Mouse (Mus musculus) left cerebral cortex, adult 11 months (tissue): ENCODE data around the gene Chst11.

Source experiments
- DNase-seq: peaks from one replicate; pipeline ENCODE4 v3.0.0; 2022; ENCODE audit warnings: low spot score

Gene Chst11

DNA sequence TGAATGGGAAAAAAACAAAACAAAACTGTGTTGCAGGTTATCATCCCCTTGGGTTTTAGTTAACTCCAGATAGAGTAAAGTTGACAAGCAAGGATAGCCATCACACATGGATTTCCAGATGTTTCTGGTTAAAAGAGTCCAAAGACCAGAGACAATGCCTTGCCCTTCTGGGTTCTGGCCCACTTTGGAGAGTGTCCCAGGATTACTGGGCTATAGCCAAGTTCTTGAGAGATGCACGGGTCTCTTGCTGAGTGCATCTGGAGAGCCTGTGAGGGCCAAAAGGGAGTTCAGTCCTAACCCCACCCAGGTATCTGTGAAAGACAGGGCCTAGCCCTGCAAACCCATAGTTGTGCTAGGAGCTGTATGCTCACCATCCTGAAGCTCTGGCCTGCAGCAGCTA is 193.4 kb downstream of the Chst11 start:
- DNase-seq, result no peak

DNA sequence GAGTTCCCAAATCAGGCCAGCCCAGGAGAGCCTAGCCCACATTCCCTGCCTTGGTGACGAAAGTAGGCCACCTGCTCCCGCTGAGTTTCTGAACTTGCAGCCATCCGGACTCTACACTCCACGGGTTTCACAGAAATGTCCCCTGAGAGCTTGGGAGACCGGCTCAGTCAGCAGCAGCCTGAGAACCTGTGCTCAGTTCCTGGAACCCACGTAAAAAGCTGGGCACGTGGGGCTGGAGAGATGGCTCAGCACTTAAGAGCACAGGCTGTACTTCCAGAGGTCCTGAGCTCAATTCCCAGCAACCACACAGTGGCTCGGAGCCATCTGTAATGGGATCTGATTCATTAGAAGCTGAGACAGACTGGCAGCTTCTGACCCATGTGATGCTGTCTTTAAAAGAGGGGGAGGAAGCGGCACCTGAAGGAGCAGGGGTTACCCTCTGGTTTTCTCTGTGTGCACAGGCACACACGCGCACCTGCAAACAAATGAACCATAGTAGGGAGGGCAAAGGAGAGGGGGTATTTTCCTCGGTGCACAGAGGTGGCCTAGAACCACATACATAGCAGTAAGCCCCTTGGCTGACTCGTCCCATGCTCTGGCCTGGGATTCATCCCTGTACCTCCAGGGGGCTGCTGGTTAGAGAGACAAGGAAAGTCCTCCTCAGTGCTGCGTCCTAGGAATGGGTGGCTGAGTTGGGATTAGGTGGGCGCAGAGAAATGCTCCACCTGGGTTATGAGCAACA is 196.7 kb downstream of the Chst11 start:
- DNase-seq, result no peak

DNA sequence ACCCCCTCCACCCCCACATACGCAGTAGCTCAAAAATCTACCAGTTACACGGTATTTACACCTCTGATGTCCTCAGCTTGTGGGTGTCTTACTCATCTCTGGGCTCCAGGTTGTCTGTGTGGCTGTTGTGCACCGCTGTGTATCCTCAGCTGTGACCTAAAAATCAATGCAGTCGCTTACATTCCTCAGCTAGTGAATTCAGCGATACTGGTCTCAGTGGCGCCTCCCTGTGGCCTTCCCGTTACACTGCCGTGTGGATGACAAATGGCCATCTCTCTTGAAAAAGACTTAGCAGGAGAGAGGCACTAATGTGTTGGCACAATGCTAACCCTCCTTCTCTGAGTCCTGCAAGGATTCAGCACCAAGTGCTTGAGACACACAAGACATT is 197.3 kb downstream of the Chst11 start:
- DNase-seq, result peak; percentile 68

DNA sequence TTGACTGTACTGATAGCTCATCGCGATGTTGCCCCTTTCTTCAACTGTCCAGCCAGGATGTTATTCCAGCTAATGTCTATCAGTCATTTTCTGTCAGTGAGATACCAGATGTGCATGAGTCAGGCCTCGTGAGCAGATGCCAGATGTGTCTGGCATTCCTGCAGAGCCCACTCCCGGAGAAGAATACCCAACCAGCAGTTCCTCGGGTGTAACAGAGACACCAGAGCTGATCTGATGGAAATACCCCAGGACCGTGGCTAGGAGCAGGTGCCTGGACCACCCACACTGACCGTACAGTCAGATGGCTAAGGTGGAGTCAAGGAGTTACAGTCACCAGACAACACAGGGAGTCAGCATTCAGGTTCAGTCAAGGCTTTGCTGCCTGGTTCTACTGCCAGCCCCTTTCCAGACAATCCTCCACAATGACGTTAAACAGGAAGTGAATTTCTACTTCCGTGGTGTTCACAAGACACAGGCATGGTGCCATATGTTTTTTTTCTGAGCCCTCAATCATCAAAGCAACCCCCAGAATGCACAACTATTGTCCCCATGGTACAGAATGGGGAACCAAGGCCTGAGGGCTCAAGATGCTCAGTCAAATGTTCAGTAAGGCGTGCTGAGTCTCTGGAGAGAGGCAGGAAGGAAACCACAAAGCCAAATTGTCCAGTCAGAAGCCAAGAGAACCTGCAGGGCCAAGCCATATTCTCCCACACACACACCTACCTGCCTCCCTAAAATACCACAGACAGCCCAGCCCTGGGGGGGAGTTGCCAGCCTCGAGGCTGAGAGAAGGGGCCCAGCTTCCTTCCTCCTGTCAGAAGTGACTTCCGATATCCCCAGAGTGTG is 198.6 kb downstream of the Chst11 start:
- DNase-seq, result no peak

DNA sequence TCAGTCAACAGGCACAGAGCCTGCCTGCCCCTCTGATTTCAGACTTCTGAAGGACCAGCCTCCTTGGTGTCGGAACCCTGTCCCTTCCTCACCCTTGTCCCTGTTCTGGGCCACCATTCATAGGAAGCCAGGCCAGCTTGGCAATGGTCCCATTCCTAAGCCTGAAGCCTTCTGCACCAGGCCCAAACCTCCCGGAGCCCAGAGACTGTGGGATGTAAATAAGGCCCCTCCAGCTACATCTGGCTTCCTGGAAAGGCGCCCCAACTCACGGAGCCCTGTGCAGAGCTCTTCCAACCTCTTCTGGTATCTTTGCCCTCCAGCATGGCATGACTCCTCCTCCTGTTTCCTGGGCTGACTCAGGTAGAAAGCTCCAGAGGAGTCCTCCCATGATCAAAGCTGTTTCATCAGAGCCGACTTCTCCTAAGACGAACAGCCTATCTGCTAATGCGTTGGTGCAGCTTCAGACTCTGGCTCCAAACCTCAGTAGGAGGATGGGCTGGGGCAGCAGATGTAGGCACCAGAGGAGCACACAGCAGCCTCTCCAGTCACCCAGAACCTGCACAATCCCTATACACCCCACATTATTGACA is 199.3 kb downstream of the Chst11 start:
- no peak for DNase-seq

DNA sequence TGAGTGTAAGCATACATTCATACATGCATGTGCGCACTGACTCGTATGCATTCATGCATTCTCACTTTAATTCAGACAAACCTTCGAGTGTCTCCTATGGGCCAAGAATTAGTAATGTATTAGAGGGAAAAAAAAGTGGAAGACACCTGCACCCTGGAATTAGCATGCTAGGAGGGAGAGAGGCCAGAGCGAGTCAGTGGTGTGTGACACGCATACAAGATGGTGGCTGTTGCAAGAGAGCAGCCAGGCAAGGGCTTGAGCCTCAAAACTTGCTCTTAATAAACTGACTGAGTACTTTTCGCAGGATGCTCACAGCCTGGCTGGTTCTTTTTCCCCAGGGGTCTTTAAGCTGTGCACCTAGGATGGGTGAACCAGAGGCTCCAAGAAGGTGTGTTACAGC is 199.8 kb downstream of the Chst11 start:
- DNase-seq, result no peak

DNA sequence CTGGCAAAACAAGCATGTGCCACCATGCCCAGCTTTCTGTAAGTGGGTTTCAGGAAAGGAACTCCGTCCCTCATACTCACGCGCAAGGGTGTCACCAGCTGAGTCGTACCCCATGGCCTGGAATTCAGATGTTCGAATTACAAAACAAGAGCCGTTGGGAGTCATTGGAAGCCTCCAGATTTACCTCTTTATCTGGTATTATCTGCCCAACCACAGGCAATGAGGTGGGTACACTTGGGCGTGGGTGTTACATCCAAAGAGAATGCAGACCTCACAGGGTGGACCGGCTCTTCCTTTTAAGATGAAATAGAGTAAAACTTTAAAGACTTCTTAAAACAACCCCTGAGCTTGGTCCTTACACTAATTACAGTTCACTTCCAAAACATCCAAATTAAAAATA is 200.9 kb downstream of the Chst11 start:
- no peak for DNase-seq

DNA sequence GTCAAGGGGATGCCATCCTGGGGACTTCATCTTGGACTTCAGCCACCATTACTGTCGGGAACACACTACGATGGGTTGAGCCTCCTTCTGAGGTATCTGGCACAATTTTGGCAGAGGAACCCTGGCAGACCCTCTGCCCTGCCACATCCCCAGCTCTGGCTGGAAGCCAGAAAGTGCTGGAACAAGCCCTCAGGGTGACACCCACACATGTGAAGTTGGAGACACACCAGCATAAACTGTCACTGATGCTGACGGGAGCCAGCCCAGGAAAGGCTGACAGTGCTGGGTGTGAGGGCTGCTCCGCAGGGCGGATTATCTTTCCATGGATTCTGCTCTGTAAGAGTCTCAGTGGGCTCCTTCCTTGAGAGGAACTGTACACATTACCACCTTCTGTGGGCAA is 201.7 kb downstream of the Chst11 start:
- no peak for DNase-seq

DNA sequence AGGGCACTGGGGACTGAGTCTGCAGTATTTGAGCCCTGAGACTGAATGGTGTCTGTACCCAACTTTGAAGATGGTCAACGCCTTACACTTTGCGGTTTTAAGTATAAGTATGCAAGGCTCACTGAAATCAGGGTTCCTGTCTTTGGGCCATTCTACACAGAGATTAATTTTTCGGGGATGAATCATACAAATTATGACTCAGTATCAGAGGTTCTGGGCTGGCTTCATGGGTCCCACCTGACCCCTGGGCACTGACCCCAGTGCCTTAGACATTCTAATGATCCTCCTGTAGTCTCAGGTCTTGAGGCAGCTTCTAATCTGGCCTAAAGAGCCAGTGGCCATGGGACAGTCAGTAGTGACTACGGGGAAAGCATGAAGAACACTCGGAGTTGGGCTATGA is 203.8 kb downstream of the Chst11 start:
- DNase-seq, result no peak

DNA sequence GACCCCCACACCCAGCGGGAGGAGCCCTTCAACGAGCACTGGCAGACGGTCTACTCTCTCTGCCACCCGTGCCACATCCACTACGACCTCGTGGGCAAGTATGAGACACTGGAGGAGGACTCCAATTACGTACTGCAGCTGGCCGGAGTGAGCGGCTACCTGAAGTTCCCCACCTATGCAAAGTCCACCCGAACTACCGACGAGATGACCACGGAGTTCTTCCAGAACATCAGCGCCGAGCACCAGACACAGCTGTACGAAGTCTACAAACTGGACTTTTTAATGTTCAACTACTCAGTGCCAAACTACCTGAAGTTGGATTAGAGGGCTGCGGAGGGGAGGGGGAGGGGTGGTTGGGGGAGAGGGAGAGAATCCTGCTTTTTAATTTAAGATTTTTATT is 206.2 kb downstream of the Chst11 start:
- DNase-seq, result no peak

DNA sequence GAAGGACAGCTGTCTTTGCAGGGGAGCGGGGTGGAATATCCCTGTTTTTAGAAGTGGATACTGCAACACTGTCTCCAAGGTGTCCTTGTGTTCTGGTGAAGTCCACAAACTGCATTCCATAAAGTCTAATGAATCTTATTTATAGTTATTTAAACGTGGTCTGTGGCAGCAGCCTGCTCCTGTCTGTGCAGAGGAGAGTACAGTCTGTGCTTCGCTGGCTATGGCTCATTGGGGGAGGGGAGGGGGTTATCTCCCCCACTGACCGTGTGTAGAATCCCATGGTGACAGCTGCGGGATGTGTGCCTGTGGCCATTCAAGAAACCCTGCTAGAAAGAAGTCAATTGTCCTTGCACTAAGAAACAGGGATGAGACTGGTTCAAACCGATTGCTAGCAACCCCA is 206.7 kb downstream of the Chst11 start:
- DNase-seq, result no peak

DNA sequence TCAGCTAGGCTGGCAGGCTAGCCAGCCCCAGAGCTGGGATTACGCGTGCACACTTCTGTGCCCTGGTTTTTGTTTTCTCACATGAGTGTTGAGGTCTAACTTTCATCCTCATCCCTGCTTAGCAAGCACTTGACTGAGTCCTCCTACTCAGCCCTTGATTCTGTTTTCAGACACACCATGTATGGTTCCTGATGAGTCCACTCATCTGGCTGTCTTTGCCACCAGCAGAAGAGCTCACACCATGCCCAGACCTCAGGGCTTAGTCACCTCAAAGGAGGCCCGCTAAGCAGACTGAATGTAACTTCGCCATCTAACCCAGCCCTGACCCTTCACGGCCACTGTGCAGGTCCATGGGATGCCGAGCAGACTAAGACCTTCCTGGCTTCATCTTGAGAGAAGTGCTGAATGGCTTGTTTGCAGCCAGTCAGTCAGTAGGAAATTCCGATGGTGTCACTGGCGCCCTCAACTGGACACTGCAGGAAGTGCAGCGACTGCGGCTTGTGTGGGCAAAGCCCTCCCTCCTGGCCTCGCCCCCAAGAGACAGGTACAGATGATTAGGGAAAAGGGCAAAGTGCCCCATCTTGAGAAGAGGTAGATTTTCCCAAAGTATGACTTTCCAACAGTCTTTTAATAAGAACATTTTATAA is 212.5 kb downstream of the Chst11 start:
- peak; percentile 60 for DNase-seq

DNA sequence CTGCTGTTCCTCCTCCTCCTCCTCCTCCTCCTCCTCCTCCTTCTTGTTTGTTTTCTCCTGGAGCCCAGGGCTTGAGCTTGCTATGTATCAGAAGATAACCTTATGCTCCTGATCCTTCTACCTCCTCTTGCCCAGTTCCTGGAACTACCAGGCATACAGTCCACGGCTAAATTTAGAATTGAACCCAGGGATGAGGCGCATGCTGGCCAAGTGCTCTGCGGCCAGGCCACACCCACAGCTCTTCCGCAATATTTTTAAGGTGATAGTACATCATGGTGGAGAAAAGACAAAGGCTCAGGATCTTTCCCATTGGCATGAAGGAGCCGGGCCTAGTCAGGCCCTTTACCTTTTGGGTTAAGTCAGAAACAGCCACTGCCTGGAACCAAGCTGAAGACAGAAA is 213.4 kb downstream of the Chst11 start:
- DNase-seq, result no peak

DNA sequence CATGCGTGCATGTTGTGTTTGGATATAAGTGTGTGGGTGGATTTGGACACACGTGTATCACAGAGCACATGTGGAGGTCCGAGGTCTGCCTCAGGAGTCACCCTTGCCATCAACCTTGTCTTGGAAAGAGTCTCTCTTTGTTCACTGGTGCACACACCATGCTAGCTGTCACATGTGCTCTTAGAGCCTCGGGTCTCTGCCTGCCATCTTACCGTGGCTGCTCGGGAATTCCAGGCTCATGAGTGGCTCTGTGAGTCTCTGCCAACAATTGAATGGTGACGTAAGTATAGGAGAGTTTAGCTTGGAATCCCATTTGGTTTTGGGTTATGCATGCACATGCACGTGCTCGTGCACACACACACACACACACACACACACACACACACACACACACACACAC is 214.0 kb downstream of the Chst11 start:
- no peak for DNase-seq

DNA sequence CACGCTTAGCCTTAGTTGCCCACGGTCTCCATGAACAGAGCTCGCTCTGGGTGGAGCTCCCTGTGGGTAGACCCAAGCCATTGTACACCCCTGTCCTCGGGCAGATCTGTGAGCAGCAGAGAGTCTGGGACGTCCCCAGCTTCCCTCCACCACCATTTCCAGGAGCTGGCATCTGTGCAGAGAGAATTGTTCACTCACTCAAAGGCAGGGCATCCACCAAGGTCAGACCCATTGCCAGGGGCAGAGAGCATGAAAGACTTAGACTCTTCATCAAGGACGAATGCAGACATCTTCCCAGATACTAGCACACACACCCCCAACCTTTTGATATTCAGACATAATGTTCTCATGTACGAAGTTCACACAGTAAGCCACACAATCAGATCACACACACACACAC is 216.2 kb downstream of the Chst11 start:
- no peak for DNase-seq

DNA sequence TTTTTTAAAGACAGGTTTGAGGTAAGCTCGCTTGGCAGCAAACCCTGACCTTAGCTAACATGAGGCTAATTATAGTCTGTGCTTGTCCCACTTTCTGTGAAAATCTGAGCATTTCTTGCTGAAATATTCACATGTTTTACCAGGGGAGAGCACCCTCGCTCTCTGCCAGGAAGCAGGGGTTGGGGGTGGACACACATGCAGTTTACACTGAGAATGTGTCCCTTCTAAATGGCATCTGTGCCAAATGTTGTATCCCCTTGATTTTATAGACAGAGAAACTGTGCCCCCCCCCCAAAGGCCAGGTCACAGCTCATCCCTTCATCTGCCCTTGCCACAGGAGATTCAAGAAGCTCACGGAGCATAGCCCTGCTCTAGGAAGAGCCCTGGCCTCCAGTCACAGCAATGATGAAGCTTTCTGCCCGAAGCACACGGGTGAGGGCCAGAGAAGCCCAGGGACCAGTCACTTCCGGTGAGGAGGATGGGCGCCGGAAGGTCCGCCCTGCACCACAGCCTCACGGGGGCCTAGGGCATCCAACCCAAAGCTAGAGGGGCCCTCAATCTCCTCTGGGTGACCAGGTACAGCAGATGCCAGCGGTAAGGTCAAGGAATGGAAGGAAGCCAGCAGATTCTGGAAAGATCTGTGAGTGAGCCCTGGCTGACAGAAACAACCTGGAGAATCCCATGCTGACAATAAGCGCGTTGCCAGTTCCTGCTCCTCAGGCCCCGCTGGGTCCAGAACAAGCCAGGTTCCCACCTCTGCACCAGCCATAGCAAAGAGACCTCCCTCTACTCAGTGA is 217.8 kb downstream of the Chst11 start:
- no peak for DNase-seq

DNA sequence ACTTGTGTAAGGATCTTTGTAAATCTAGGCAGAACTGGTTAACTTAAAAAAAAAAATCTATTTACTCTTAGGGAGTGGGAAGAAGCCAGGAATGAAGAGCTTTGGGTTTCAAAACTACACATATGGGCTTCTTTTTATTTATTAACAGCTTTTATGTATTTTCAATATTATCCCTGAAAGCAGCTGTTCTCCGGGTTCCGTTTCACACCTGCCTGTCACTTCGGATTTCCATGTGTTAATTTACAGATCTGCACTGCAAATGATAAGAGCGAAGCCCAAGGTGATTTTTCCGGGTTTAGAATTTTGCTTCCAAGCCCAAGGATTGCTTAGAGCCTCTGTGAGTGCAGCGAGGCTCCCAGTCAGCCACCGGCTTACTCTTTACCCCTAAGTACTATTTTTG is 223.1 kb downstream of the Chst11 start:
- no peak for DNase-seq

DNA sequence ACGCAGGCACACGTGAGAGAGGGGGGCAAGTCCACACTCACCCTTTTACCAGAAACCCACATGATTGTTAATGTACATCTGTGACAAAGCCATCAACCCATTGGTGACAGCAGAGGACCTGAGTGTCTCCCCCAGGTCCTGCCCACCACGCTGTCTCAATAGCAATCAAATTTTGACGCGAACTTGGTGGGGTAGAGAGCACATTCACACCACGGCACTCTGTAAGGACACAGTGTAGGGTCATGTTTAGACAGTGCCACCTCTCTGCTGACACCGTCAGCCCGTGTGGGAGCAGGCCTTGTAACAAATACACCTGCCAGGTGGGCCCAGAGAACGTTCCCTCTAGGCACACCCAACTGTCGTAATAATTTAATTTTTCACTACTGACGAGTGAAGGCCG is 224.1 kb downstream of the Chst11 start:
- DNase-seq, result no peak

DNA sequence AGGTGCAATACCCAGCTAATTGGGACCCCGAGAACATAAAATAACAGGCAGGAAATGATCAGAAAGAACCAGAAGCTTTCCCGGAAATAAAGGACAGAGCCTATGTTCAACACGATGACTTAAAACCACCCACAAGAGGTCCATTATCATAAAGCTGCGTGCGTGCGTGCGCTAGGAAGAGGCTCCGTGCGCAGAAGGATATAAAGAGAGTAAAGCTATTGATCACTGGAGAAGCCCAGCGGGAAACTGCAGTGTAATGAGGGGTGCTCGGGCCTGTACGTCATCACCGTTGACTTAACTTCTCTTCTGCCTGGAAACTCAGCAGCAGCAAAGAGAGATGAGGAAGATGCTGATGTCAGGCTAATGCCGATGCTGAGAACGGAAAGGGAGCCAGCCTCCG is 224.8 kb downstream of the Chst11 start:
- DNase-seq, result no peak

DNA sequence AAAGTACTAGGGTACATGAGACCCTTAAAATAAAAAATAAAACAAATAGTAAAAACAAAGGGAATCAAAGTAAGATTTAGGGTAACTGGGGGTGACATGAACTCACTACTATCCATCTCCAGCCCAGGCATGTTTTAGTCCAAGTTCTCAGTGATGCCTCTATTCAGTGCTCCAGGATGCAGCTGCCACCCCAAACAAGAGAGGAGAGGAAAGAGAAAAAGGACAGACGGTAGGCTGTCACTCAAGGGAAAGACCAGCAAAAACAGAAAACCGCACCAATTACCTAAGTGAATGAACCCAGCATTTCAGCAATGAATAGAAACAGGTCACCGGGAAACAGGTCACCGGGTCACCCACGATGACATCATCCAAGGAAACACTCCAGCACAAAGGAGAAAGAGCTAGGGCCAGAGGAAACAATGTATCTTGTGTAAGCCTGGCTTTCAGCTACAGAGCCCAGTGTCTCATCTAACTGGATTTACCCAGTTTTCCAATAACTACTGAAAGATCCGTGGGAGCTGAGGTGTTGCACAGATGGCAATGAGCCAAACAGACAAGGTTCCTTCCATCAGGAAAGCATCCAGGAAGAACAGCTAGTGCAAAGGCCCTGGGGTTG is 225.8 kb downstream of the Chst11 start:
- DNase-seq, result no peak

DNA sequence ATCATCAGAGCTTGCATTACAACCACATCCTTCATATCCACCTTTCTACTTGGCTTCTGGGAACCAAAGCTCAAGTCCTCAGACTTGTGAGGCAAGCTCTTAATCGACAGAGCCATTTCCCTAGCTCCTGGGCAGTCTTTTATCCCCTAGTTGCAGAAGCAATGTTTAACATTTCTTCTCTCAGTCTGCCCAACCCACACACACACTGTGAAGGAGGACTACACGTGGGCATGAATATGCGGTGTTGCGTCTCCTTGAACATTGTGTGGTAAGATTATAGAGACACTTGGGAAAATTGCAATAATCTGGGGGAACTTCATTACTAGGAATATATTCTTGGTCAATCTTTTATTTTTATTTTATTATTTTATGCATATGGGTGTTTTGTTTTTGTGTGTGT is 227.3 kb downstream of the Chst11 start:
- no peak for DNase-seq

DNA sequence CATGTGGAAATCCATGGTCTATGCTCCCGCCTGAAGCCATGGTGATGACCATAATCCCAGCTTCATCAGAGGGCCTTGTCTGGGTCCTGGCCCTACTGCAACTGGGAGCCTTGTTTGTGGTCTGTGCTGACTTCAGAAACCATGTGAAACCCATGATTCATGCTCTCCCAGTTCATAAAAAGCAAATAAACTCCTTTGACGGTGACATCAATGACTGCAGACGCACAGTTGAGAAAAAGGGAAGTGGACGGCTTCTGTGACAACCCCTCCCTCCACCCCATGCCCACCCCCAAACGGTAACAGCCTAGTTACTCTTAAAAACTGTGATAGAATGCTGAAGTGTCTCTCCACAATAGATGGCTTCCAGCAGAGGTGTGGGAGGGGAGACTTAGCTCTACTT is 230.3 kb downstream of the Chst11 start:
- DNase-seq, result no peak
